Mouse (Mus musculus) liver, embryonic 14.5 days (tissue): ENCODE measurements around the gene Coro1b.

ENCODE experiments used
- CTCF ChIP-seq: IDR thresholded peaks from 2 replicates; pipeline ENCODE4 v1.5.1; 2016; ENCODE audit warnings: antibody characterized with exemption, low read depth, control low read depth
- EP300 ChIP-seq: IDR thresholded peaks from 2 replicates; pipeline ENCODE4 v1.6.1; 2016; ENCODE audit warnings: antibody characterized with exemption, low read depth

- TF ChIP-seq EP300 = no peak
- no peak for TF ChIP-seq CTCF
These were observed 33.5 kb downstream of the Coro1b start for GRCm38 (mm10) chr19:4181892-4182291.
